Mouse (Mus musculus) E14TG2a.4 (cell line): ENCODE data around the gene Rassf1.

ENCODE experiments used
- H3K27me3 ChIP-seq: 2 replicates; pipeline ENCODE4 v1.6.1; 2014; ENCODE audit warnings: low read length, control low read depth; ENCODE audit not compliant: insufficient read depth
- H3K36me3 ChIP-seq: 2 replicates; pipeline ENCODE4 v1.6.1; 2014; ENCODE audit warnings: low read length, control low read depth; ENCODE audit not compliant: insufficient read depth
- H3K4me1 ChIP-seq: replicated peaks from 2 replicates; pipeline ENCODE4 v1.6.1; 2014; ENCODE audit warnings: low read depth, low read length, control low read depth
- H3K4me3 ChIP-seq: replicated peaks from 2 replicates; pipeline ENCODE4 v1.5.1; 2014; ENCODE audit warnings: mild to moderate bottlenecking, low read length
- H3K9me3 ChIP-seq: 2 replicates; pipeline ENCODE4 v1.6.1; 2014; ENCODE audit warnings: low read length, control low read depth
- CTCF ChIP-seq: conservative IDR thresholded peaks from 2 replicates; pipeline ENCODE4 v1.5.1; 2014; ENCODE audit warnings: low read length
- NANOG ChIP-seq: IDR thresholded peaks from 2 replicates; pipeline ENCODE4 v1.6.1; 2014; ENCODE audit warnings: borderline replicate concordance, low read length, mixed read lengths
- POU5F1 ChIP-seq: IDR thresholded peaks from 2 replicates; pipeline ENCODE4 v1.6.1; 2014; ENCODE audit warnings: low read length, borderline replicate concordance

Gene Rassf1

GRCm38 (mm10) chr9:107543299-107543698 is 8.1 kb upstream of the Rassf1 start:
- Histone ChIP-seq H3K4me1 (peaks cover 70% of the 10 kb centered on the region), H3K36me3 (peaks cover 42% of the 10 kb centered on the region), H3K4me3 (no peak overlapping the region), H3K27me3 (peaks cover 10% of the 10 kb centered on the region), H3K9me3 (no peaks in the 10 kb centered on the region)
- TF ChIP-seq POU5F1, result no peak
- TF ChIP-seq NANOG, result no peak
- TF ChIP-seq CTCF, result no peak

GRCm38 (mm10) chr9:107544196-107544700 is 7.1 kb upstream of the Rassf1 start:
- H3K4me3 ChIP-seq, result no peak overlapping the region
- H3K36me3 ChIP-seq, result peaks cover 33% of the 10 kb centered on the region
- H3K9me3 ChIP-seq, result no peaks in the 10 kb centered on the region
- peaks cover 74% of the 10 kb centered on the region for H3K4me1 ChIP-seq
- no peak for TF ChIP-seq CTCF
- TF ChIP-seq POU5F1, result no peak
- TF ChIP-seq NANOG, result no peak
- peaks cover 20% of the 10 kb centered on the region for H3K27me3 ChIP-seq

- Histone ChIP-seq H3K27me3 (peaks cover 25% of the 10 kb centered on the region), H3K4me3 (no peak overlapping the region), H3K4me1 (peaks cover 77% of the 10 kb centered on the region), H3K36me3 (peaks cover 28% of the 10 kb centered on the region), H3K9me3 (no peaks in the 10 kb centered on the region)
- no peak for TF ChIP-seq POU5F1
- TF ChIP-seq NANOG, result no peak
- TF ChIP-seq CTCF, result no peak
Measured at GRCm38 (mm10) chr9:107544729-107545128, 6.6 kb upstream of the Rassf1 start.

- TF ChIP-seq CTCF, result no peak
- peaks cover 77% of the 10 kb centered on the region for H3K4me1 ChIP-seq
- H3K27me3 ChIP-seq, result peaks cover 29% of the 10 kb centered on the region
- H3K9me3 ChIP-seq, result no peaks in the 10 kb centered on the region
- H3K4me3 ChIP-seq, result no peak overlapping the region
- H3K36me3 ChIP-seq, result peaks cover 23% of the 10 kb centered on the region
Measured at GRCm38 (mm10) chr9:107545199-107545598, 6.2 kb upstream of the Rassf1 start.

GRCm38 (mm10) chr9:107545602-107546001 is 5.8 kb upstream of the Rassf1 start:
- Histone ChIP-seq H3K9me3 (no peaks in the 10 kb centered on the region), H3K4me3 (no peak overlapping the region), H3K36me3 (peaks cover 20% of the 10 kb centered on the region), H3K4me1 (peaks cover 79% of the 10 kb centered on the region), H3K27me3 (peaks cover 33% of the 10 kb centered on the region)
- TF ChIP-seq NANOG (no peak), CTCF (peak; percentile 92)

- Histone ChIP-seq H3K9me3 (no peaks in the 10 kb centered on the region), H3K4me3 (peak within 1 kb of the TSS; percentile 67), H3K4me1 (peaks cover 81% of the 10 kb centered on the region), H3K27me3 (peaks cover 48% of the 10 kb centered on the region), H3K36me3 (peaks cover 20% of the 10 kb centered on the region)
- TF ChIP-seq NANOG (no peak), CTCF (no peak), POU5F1 (no peak)
Measured at GRCm38 (mm10) chr9:107547026-107547425, 4.3 kb upstream of the Rassf1 start, which contains the start of gene Zmynd10. TSS of gene Zmynd10 (plus strand) at chr9:107547298.

GRCm38 (mm10) chr9:107547957-107548356 is 3.4 kb upstream of the Rassf1 start:
- Histone ChIP-seq H3K4me3 (no peak overlapping the region), H3K36me3 (peaks cover 20% of the 10 kb centered on the region), H3K4me1 (peaks cover 82% of the 10 kb centered on the region)

GRCm38 (mm10) chr9:107548820-107549219 is 2.5 kb upstream of the Rassf1 start:
- peaks cover 85% of the 10 kb centered on the region for H3K4me1 ChIP-seq
- H3K36me3 ChIP-seq, result peaks cover 17% of the 10 kb centered on the region
- TF ChIP-seq CTCF (no peak), POU5F1 (no peak), NANOG (no peak)
- H3K4me3 ChIP-seq, result no peak overlapping the region
- H3K9me3 ChIP-seq, result no peaks in the 10 kb centered on the region
- peaks cover 64% of the 10 kb centered on the region for H3K27me3 ChIP-seq

More at GRCm38 (mm10) chr9:107547957-107548356, 3.4 kb upstream of the Rassf1 start:
- TF ChIP-seq CTCF (no peak), POU5F1 (no peak), NANOG (no peak)
- peaks cover 57% of the 10 kb centered on the region for H3K27me3 ChIP-seq
- no peaks in the 10 kb centered on the region for H3K9me3 ChIP-seq

GRCm38 (mm10) chr9:107549297-107550074 is 1.9 kb upstream of the Rassf1 start:
- H3K4me3 ChIP-seq, result no peak overlapping the region
- H3K36me3 ChIP-seq, result peaks cover 10% of the 10 kb centered on the region
- TF ChIP-seq POU5F1 (no peak), CTCF (no peak), NANOG (no peak)
- H3K9me3 ChIP-seq, result no peaks in the 10 kb centered on the region
- peaks cover 80% of the 10 kb centered on the region for H3K4me1 ChIP-seq
- H3K27me3 ChIP-seq, result peaks cover 64% of the 10 kb centered on the region
